Mouse (Mus musculus): ENCODE data around the gene Cldn10. TPM values are rescaled to one million over a fixed set of nuclear protein-coding genes. Genes with fewer than 3 reads are reported as not detected.

Gene Cldn10
- polyA plus RNA-seq, 1 experiment from 2014 or later: 2.2 TPM

- Histone ChIP-seq H3K9ac (ENCODE audit: low read length) (no peak overlapping the region), H3K4me1 (ENCODE audit: control insufficient read depth, insufficient read depth, low read length) (no peaks in the 10 kb centered on the region), H3K27ac (ENCODE audit: low read length) (no peak overlapping the region), H3K9me3 (replicated peaks; ENCODE audit: control insufficient read depth, low read length) (no peaks in the 10 kb centered on the region; the same call in 1 of the 2 replicates), H3K4me2 (ENCODE audit: low read depth, low read length) (no peak overlapping the region), H3K36me3 (ENCODE audit: control insufficient read depth, insufficient read depth) (no peaks in the 10 kb centered on the region), H3K27me3 (ENCODE audit: control insufficient read depth, insufficient read depth, low read length) (no peaks in the 10 kb centered on the region), H3K4me3 (ENCODE audit: low read length) (no peak overlapping the region)
- no peak for ATAC-seq (replicated peaks; ENCODE audit: extremely low read depth, insufficient read depth, low FRiP score)
- 74% methylated on average over 12 of the region's 12 CpGs for WGBS
Observed at GRCm38 (mm10) chr14:118774507-118775428, 12.9 kb upstream of the Cldn10 start.

GRCm38 (mm10) chr14:118775554-118775953 is 12.2 kb upstream of the Cldn10 start:
- H3K27ac ChIP-seq (ENCODE audit: low read length): no peak overlapping the region
- H3K4me3 ChIP-seq (ENCODE audit: low read length): no peak overlapping the region
- no peaks in the 10 kb centered on the region for H3K36me3 ChIP-seq (ENCODE audit: control insufficient read depth, insufficient read depth)
- no peak overlapping the region for H3K9ac ChIP-seq (ENCODE audit: low read length)
- WGBS: 87% methylated on average over 1 of the region's 1 CpGs
- no peaks in the 10 kb centered on the region for H3K4me1 ChIP-seq (ENCODE audit: control insufficient read depth, insufficient read depth, low read length)
- no peak for ATAC-seq (replicated peaks; ENCODE audit: extremely low read depth, insufficient read depth, low FRiP score)
- no peaks in the 10 kb centered on the region; the same call in 1 of the 2 replicates for H3K9me3 ChIP-seq (replicated peaks; ENCODE audit: control insufficient read depth, low read length)
- no peak overlapping the region for H3K4me2 ChIP-seq (ENCODE audit: low read depth, low read length)
- H3K27me3 ChIP-seq (ENCODE audit: control insufficient read depth, insufficient read depth, low read length): no peaks in the 10 kb centered on the region

DNA sequence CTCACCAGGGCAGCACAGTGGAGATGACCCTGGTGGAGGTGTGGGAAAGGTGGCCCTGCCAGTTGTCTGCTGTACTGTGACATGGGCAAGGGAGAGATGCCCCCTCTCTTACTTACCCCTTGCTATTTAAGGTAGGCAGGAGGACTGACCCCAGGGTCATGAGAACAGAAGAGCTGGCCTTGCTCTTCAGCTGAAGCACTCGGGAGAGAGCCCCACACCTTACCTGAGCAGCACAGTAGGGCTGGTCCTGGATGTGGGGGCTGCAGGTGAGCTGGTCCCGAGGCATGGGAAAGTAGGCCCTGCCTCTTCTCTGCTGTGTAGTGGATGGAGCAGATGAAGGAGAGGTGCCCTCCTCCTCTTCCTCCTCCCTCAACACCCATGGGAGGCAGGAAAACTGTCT is 11.3 kb upstream of the Cldn10 start:
- H3K9me3 ChIP-seq (replicated peaks; ENCODE audit: control insufficient read depth, low read length): no peaks in the 10 kb centered on the region; the same call in 1 of the 2 replicates
- no peak for ATAC-seq (replicated peaks; ENCODE audit: extremely low read depth, insufficient read depth, low FRiP score)
- no peaks in the 10 kb centered on the region for H3K27me3 ChIP-seq (ENCODE audit: control insufficient read depth, insufficient read depth, low read length)
- no peaks in the 10 kb centered on the region for H3K4me1 ChIP-seq (ENCODE audit: control insufficient read depth, insufficient read depth, low read length)
- no peak overlapping the region for H3K4me2 ChIP-seq (ENCODE audit: low read depth, low read length)
- WGBS: 74% methylated on average over 2 of the region's 2 CpGs
- H3K36me3 ChIP-seq (ENCODE audit: control insufficient read depth, insufficient read depth): no peaks in the 10 kb centered on the region
- no peak overlapping the region for H3K27ac ChIP-seq (ENCODE audit: low read length)
- no peak overlapping the region for H3K4me3 ChIP-seq (ENCODE audit: low read length)
- no peak overlapping the region for H3K9ac ChIP-seq (ENCODE audit: low read length)

DNA sequence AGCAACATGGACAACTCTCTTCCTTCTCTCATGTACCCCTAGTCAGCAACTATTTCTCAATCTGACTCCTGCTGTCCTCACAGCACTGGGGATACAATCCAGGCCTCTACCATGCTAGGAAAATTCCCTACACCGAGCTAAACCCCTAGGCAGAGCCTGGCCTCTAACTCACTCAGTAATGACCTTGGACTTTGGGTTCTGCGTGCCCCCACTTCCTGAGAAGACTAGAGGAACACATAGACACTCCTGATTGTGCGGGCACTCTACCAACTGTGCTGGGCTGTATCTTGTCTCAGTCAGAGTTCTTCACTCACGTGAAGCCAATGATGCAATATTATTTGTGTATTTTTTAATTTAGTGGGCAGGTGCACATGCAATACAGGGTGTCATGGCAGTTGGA is 10.2 kb upstream of the Cldn10 start:
- no peaks in the 10 kb centered on the region; the same call in 1 of the 2 replicates for H3K9me3 ChIP-seq (replicated peaks; ENCODE audit: control insufficient read depth, low read length)
- whole genome bisulfite sequencing: 75% methylated on average over 4 of the region's 4 CpGs
- H3K4me1 ChIP-seq (ENCODE audit: control insufficient read depth, insufficient read depth, low read length): no peaks in the 10 kb centered on the region
- no peak for ATAC-seq (replicated peaks; ENCODE audit: extremely low read depth, insufficient read depth, low FRiP score)
- H3K36me3 ChIP-seq (ENCODE audit: control insufficient read depth, insufficient read depth): no peaks in the 10 kb centered on the region
- no peak overlapping the region for H3K27ac ChIP-seq (ENCODE audit: low read length)
- H3K4me2 ChIP-seq (ENCODE audit: low read depth, low read length): no peak overlapping the region
- H3K9ac ChIP-seq (ENCODE audit: low read length): no peak overlapping the region
- no peaks in the 10 kb centered on the region for H3K27me3 ChIP-seq (ENCODE audit: control insufficient read depth, insufficient read depth, low read length)
- no peak overlapping the region for H3K4me3 ChIP-seq (ENCODE audit: low read length)

DNA sequence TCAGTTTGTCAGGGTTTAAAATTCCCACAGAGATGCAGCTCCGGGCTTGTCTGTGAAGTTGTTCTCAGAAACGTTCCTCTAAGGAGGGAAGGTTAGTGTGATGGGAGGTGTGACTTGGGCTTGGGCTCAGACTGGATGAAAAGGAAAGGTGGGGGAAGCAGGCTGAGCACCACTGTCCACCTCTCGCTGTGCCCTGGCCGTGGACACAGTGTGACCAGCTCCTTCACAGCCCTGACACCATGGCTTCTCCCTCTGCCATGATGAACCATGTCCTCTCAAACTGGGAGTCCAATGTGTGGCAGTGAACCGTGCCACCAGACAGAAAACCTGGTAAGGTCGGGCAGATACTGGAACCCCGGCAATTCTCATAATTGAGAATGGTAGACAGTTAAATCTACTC is 6.1 kb upstream of the Cldn10 start:
- no peak overlapping the region for H3K4me3 ChIP-seq (ENCODE audit: low read length)
- 74% methylated on average over 7 of the region's 7 CpGs for WGBS
- no peak overlapping the region for H3K27ac ChIP-seq (ENCODE audit: low read length)
- no peaks in the 10 kb centered on the region for H3K36me3 ChIP-seq (ENCODE audit: control insufficient read depth, insufficient read depth)
- no peaks in the 10 kb centered on the region for H3K9me3 ChIP-seq (replicated peaks; ENCODE audit: control insufficient read depth, low read length)
- H3K4me1 ChIP-seq (ENCODE audit: control insufficient read depth, insufficient read depth, low read length): no peaks in the 10 kb centered on the region
- no peak for ATAC-seq (replicated peaks; ENCODE audit: extremely low read depth, insufficient read depth, low FRiP score)
- no peaks in the 10 kb centered on the region for H3K27me3 ChIP-seq (ENCODE audit: control insufficient read depth, insufficient read depth, low read length)
- no peak overlapping the region for H3K9ac ChIP-seq (ENCODE audit: low read length)
- no peak overlapping the region for H3K4me2 ChIP-seq (ENCODE audit: low read depth, low read length)

GRCm38 (mm10) chr14:118782241-118782640 is 5.5 kb upstream of the Cldn10 start:
- WGBS: 43% methylated on average over 3 of the region's 3 CpGs
- Histone ChIP-seq H3K4me1 (ENCODE audit: control insufficient read depth, insufficient read depth, low read length) (no peaks in the 10 kb centered on the region), H3K27me3 (ENCODE audit: control insufficient read depth, insufficient read depth, low read length) (no peaks in the 10 kb centered on the region), H3K4me3 (ENCODE audit: low read length) (no peak overlapping the region), H3K36me3 (ENCODE audit: control insufficient read depth, insufficient read depth) (no peaks in the 10 kb centered on the region), H3K9ac (ENCODE audit: low read length) (no peak overlapping the region), H3K4me2 (ENCODE audit: low read depth, low read length) (no peak overlapping the region), H3K27ac (ENCODE audit: low read length) (no peak overlapping the region), H3K9me3 (replicated peaks; ENCODE audit: control insufficient read depth, low read length) (no peaks in the 10 kb centered on the region)
- ATAC-seq (replicated peaks; ENCODE audit: extremely low read depth, insufficient read depth, low FRiP score): no peak

DNA sequence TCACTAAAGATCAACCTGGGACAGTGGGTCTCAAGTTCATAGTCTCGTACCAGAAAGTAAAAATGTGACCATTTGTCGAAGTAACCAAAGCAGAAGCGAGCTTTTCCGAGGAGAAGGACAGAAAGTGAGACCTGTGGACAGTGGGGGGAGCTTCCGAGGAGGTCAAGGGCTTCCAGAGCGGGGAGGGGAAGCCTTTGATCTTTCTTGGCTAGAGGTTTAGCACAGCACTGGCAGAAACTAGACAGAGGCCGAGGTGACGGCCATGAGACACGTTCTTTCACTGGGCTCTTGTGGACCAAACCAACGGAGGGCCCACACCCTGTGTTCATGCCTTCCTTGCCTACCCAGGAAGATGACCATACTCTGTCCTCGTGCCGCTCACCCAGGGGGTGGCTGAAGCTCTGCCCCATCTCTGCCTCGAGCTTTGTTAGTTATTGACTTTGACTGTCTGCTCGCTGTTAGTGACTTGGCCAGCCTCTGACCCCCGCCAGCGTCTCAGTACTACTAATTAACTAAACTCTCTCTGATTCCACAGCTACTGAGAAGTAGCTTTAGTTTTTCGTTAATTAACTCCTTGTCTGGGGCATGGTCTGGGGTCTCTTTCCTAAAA is 4.3 kb upstream of the Cldn10 start:
- WGBS: 63% methylated on average over 17 of the region's 17 CpGs
- H3K27ac ChIP-seq (ENCODE audit: low read length): no peak overlapping the region
- H3K9ac ChIP-seq (ENCODE audit: low read length): no peak overlapping the region
- no peaks in the 10 kb centered on the region for H3K4me1 ChIP-seq (ENCODE audit: control insufficient read depth, insufficient read depth, low read length)
- H3K9me3 ChIP-seq (replicated peaks; ENCODE audit: control insufficient read depth, low read length): no peaks in the 10 kb centered on the region
- no peaks in the 10 kb centered on the region for H3K36me3 ChIP-seq (ENCODE audit: control insufficient read depth, insufficient read depth)
- no peak overlapping the region for H3K4me3 ChIP-seq (ENCODE audit: low read length)
- H3K4me2 ChIP-seq (ENCODE audit: low read depth, low read length): no peak overlapping the region
- no peaks in the 10 kb centered on the region for H3K27me3 ChIP-seq (ENCODE audit: control insufficient read depth, insufficient read depth, low read length)
- ATAC-seq (replicated peaks; ENCODE audit: extremely low read depth, insufficient read depth, low FRiP score): no peak

GRCm38 (mm10) chr14:118790217-118790616 is 2.5 kb downstream of the Cldn10 start:
- H3K4me1 ChIP-seq (ENCODE audit: control insufficient read depth, insufficient read depth, low read length): no peaks in the 10 kb centered on the region
- ATAC-seq (replicated peaks; ENCODE audit: extremely low read depth, insufficient read depth, low FRiP score): no peak
- H3K4me3 ChIP-seq (ENCODE audit: low read length): no peak overlapping the region
- H3K36me3 ChIP-seq (ENCODE audit: control insufficient read depth, insufficient read depth): no peaks in the 10 kb centered on the region
- H3K4me2 ChIP-seq (ENCODE audit: low read depth, low read length): no peak overlapping the region
- H3K27ac ChIP-seq (ENCODE audit: low read length): no peak overlapping the region
- no peaks in the 10 kb centered on the region for H3K9me3 ChIP-seq (replicated peaks; ENCODE audit: control insufficient read depth, low read length)
- H3K27me3 ChIP-seq (ENCODE audit: control insufficient read depth, insufficient read depth, low read length): no peaks in the 10 kb centered on the region
- whole genome bisulfite sequencing: 68% methylated on average over 4 of the region's 4 CpGs
- no peak overlapping the region for H3K9ac ChIP-seq (ENCODE audit: low read length)

- Histone ChIP-seq H3K4me3 (ENCODE audit: low read length) (no peak overlapping the region), H3K9ac (ENCODE audit: low read length) (no peak overlapping the region), H3K4me1 (ENCODE audit: control insufficient read depth, insufficient read depth, low read length) (peaks cover 2% of the 10 kb centered on the region; the same call in 1 of the 2 replicates), H3K4me2 (ENCODE audit: low read depth, low read length) (no peak overlapping the region), H3K9me3 (replicated peaks; ENCODE audit: control insufficient read depth, low read length) (no peaks in the 10 kb centered on the region), H3K36me3 (ENCODE audit: control insufficient read depth, insufficient read depth) (no peaks in the 10 kb centered on the region), H3K27ac (ENCODE audit: low read length) (no peak overlapping the region), H3K27me3 (ENCODE audit: control insufficient read depth, insufficient read depth, low read length) (no peaks in the 10 kb centered on the region)
- 89% methylated on average over 7 of the region's 7 CpGs for WGBS
- ATAC-seq (replicated peaks; ENCODE audit: extremely low read depth, insufficient read depth, low FRiP score): no peak
Observed at GRCm38 (mm10) chr14:118792957-118793356, 5.2 kb downstream of the Cldn10 start.
